Mouse (Mus musculus) neural tube, embryonic 14.5 days (tissue): ENCODE measurements around the gene Limd2. TPM values are rescaled to one million over a fixed set of nuclear protein-coding genes. Genes with fewer than 3 reads are reported as not detected.

ENCODE experiments used
- ATAC-seq: fragments of 200-750 bp; cut with Nextera tagmentation; 2 replicates; pipeline ENCODE4 v1.8.0; 2017; ENCODE audit warnings: low read depth, mild to moderate bottlenecking, moderate TSS enrichment, moderate library complexity
- H3K27ac ChIP-seq: fragments of 300-500 bp; sonication (generic); 2 replicates; pipeline ENCODE4 v1.5.1; 2014; ENCODE audit warnings: low read depth, mild to moderate bottlenecking, control low read depth, low read length, moderate library complexity, mixed read lengths
- H3K27me3 ChIP-seq: fragments of 300-500 bp; sonication (generic); 2 replicates; pipeline ENCODE4 v1.6.1; 2014; ENCODE audit warnings: low read length; ENCODE audit not compliant: control insufficient read depth, insufficient read depth
- H3K36me3 ChIP-seq: fragments of 300-500 bp; sonication (generic); 2 replicates; pipeline ENCODE4 v1.6.1; 2014; ENCODE audit warnings: low read length, mixed read lengths; ENCODE audit not compliant: control insufficient read depth, insufficient read depth
- H3K4me1 ChIP-seq: fragments of 300-500 bp; sonication (generic); 2 replicates; pipeline ENCODE4 v1.6.1; 2014; ENCODE audit warnings: low read length; ENCODE audit not compliant: control insufficient read depth, insufficient read depth
- H3K4me2 ChIP-seq: fragments of 300-500 bp; sonication (generic); 2 replicates; pipeline ENCODE4 v1.6.1; 2014; ENCODE audit warnings: mild to moderate bottlenecking, low read depth, low read length, control low read depth
- H3K4me3 ChIP-seq: fragments of 300-500 bp; sonication (generic); 2 replicates; pipeline ENCODE4 v1.5.1; 2014; ENCODE audit warnings: low read depth, low read length, control low read depth, mixed read lengths
- H3K9ac ChIP-seq: fragments of 300-500 bp; sonication (generic); replicated peaks from 2 replicates; pipeline ENCODE4 v1.6.1; 2014; ENCODE audit warnings: low read depth, mild to moderate bottlenecking, control low read depth, low read length, mixed read lengths
- H3K9me3 ChIP-seq: fragments of 300-500 bp; sonication (generic); 2 replicates; pipeline ENCODE4 v1.6.1; 2016; ENCODE audit warnings: low read length; ENCODE audit not compliant: control insufficient read depth
- WGBS: fragments of 180-500 bp; shearing (Covaris S2); extraction: QIAGEN DNeasy Blood & Tissue Kit; methylation state at CpG from one replicate; pipeline ENCODE4 v1.1.7; 2014; 5-methylcytosine and 5-hydroxymethylcytosine counted together
- polyA plus RNA-seq: library from polyadenylated mRNA; unstranded; fragments of >200 nt; fragmentation: Nextera tagmentation; extraction: Ambion mirVana; gene quantifications from 2 replicates; pipeline ENCODE4 v1.2.1, GENCODE M21; 2014

The Limd2 gene
- polyA plus RNA-seq, 1 experiment from 2014 or later = 120 TPM

DNA sequence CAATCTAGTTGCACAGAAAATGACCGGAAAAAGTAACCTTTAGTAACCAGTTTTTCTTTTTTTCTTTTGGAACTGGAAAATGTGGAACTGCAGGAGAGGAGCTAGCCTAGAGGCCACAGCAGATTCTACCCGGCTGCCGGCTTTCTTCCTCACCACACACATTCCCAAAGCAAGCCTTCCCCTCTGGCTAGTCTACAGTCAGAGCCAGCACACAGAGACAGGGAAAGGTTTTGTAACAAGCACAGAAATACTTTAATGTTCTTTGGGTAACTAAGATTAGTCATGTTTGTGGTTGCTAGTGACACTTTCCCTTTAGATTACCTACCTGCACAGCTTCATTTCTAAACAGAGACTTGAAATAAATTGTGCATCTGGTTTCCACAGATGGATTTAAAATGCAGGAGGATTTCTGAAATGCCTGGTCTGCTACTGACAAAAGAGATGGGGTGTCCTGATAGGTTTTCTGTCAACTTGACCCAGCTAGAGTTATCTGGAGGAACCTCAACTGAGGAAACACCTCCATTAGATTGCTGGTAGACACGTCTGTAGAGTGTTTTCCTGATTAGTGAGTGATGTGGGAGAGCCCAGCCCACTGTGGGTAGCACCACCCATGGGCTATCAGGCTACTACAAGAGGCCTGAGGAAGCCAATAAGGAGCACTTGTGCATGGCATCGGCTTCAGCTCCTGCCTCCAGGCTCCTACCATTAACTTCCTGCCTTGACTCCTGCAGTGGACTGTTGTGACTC, 17.5 kb upstream of the Limd2 start:
- 81% methylated on average over 5 of the region's 5 CpGs for whole genome bisulfite sequencing
- no peaks in the 10 kb centered on the region for H3K9me3 ChIP-seq
- H3K27me3 ChIP-seq = no peaks in the 10 kb centered on the region

DNA sequence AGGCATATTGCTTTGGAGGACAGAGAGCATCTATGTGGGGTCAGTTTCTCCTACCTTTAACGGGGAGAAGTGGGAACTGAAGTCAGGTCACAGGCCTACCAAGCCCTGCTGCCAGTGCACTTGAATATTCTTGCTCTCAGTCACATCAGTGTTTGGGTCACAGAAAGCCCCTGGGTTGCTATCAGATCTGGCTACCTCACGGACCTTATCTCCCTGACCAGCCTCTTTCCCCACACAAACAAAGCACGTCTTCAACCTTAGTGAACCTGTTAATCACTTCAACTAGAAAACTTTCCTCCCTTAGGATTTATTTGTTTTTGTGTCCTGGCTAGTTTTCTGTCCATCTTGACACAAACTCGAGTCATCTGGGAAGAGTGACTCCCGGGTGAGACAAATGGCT, 15.7 kb upstream of the Limd2 start:
- no peak overlapping the region for H3K9ac ChIP-seq
- H3K4me3 ChIP-seq = no peak overlapping the region
- H3K27ac ChIP-seq = no peak overlapping the region
- WGBS = 90% methylated on average over 5 of the region's 5 CpGs
- no peaks in the 10 kb centered on the region for H3K9me3 ChIP-seq
- no peak overlapping the region for H3K4me2 ChIP-seq
- H3K4me1 ChIP-seq = no peaks in the 10 kb centered on the region
- no peaks in the 10 kb centered on the region for H3K27me3 ChIP-seq
- ATAC-seq = no peak
- H3K36me3 ChIP-seq = no peaks in the 10 kb centered on the region

More for the DNA sequence above, 17.5 kb upstream of the Limd2 start:
- no peak overlapping the region for H3K27ac ChIP-seq
- H3K36me3 ChIP-seq = no peaks in the 10 kb centered on the region
- H3K4me3 ChIP-seq = no peak overlapping the region
- H3K9ac ChIP-seq = 0 out of 2 replicates have a peak overlapping the region, but pooled peaks have one; percentile 16
- no peak for ATAC-seq
- H3K4me2 ChIP-seq = no peak overlapping the region
- no peaks in the 10 kb centered on the region for H3K4me1 ChIP-seq

DNA sequence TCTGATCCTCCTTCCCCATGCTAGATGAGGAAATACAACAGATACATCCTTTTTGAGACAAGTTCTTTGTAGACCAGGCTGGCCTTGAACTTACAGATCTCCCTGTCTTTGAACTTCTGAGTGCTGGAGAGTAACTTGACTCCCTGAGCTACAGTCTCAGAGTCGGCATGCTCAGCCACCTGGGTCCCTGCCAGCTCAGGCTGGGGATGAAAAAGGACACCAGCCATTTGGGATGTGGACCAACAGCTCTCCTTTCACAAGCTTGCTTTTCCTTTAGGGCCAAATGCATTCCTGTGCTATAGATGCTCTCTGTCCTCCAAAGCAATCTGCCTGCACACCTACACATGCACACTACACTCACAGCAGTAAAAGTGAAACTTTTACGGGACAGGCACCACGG, 14.4 kb upstream of the Limd2 start:
- H3K27ac ChIP-seq = no peak overlapping the region
- H3K36me3 ChIP-seq = peaks cover 5% of the 10 kb centered on the region; the same call in 1 of the 2 replicates
- no peaks in the 10 kb centered on the region for H3K9me3 ChIP-seq
- H3K4me1 ChIP-seq = no peaks in the 10 kb centered on the region
- no peak for ATAC-seq
- WGBS = 68% methylated on average over 3 of the region's 3 CpGs
- no peak overlapping the region for H3K4me3 ChIP-seq
- no peak overlapping the region for H3K4me2 ChIP-seq
- no peak overlapping the region for H3K9ac ChIP-seq
- no peaks in the 10 kb centered on the region for H3K27me3 ChIP-seq

DNA sequence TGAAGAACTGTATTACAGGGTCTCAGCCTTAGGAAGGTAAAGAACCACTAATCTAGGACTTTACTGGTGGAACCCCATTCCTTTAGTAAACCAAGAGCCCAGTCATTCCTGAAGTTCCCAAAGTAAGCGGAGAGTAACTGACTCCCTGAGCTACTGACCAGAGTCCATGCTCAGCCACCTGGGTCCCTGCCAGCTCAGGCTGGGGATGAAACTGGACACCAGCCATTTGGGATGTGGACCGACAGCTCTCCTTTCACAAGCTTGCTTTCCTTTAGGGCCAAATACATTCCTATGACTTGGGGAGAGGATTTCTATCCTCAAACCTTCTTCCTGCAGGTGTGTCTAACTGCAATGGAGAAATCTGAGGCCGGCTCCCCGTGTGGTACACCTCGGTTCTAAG, 13.7 kb upstream of the Limd2 start:
- ATAC-seq = no peak
- 83% methylated on average over 5 of the region's 5 CpGs for WGBS

DNA sequence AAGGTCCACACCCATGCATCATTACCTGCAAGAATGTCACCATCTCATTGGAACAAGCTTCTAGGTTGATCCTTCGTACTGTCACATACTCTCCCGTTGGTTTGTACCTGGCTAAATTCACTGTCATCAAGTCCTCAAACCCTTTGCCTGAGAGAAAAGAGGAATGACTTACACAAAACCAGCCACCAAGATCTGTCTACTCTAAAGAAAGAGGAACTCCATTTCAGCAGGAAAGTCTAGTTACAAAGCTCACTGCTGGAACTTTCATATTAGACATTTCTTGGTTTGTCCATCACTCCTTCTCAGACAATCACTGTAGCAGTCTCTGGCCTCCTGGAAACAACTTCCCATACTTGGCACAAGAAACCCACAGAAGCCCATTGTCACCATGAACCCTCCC, 12.6 kb upstream of the Limd2 start:
- 100% methylated on average over 2 of the region's 2 CpGs for WGBS
- H3K9me3 ChIP-seq = no peaks in the 10 kb centered on the region
- H3K9ac ChIP-seq = no peak overlapping the region
- no peaks in the 10 kb centered on the region for H3K27me3 ChIP-seq
- peaks cover 12% of the 10 kb centered on the region; the same call in 1 of the 2 replicates for H3K36me3 ChIP-seq
- no peak overlapping the region for H3K4me2 ChIP-seq
- H3K4me1 ChIP-seq = no peaks in the 10 kb centered on the region
- no peak overlapping the region for H3K4me3 ChIP-seq
- H3K27ac ChIP-seq = no peak overlapping the region
- no peak for ATAC-seq

More for the DNA sequence above, 13.7 kb upstream of the Limd2 start:
- H3K9ac ChIP-seq = no peak overlapping the region
- no peak overlapping the region for H3K4me2 ChIP-seq
- no peak overlapping the region for H3K27ac ChIP-seq
- H3K36me3 ChIP-seq = peaks cover 8% of the 10 kb centered on the region; the same call in 1 of the 2 replicates
- H3K9me3 ChIP-seq = no peaks in the 10 kb centered on the region
- H3K4me1 ChIP-seq = no peaks in the 10 kb centered on the region
- H3K4me3 ChIP-seq = no peak overlapping the region
- H3K27me3 ChIP-seq = no peaks in the 10 kb centered on the region

DNA sequence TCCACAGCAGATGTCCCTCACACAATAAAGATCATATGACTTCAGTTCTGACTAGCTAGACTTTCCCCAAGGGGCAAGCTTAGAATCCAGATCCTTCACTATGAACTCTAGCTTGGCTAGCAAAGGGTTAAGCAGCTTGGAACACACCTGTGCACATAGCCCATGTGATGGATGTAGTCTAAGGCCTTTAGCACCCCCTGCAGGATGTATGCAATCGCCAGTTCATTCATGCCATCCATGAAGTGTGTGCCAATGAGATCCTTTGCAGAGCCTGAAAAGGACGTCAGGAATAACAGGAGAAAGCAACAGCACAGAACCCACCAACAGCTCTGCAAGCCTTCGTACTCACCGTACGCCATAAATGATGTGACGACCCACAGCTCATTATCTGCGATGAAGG, 10.1 kb upstream of the Limd2 start:
- no peak overlapping the region for H3K27ac ChIP-seq
- H3K4me2 ChIP-seq = no peak overlapping the region
- H3K36me3 ChIP-seq = peaks cover 30% of the 10 kb centered on the region; the same call in 1 of the 2 replicates
- 79% methylated on average over 7 of the region's 7 CpGs for WGBS
- no peak overlapping the region for H3K9ac ChIP-seq
- H3K4me1 ChIP-seq = no peaks in the 10 kb centered on the region
- H3K9me3 ChIP-seq = no peaks in the 10 kb centered on the region
- no peaks in the 10 kb centered on the region for H3K27me3 ChIP-seq
- H3K4me3 ChIP-seq = no peak overlapping the region
- no peak for ATAC-seq

DNA sequence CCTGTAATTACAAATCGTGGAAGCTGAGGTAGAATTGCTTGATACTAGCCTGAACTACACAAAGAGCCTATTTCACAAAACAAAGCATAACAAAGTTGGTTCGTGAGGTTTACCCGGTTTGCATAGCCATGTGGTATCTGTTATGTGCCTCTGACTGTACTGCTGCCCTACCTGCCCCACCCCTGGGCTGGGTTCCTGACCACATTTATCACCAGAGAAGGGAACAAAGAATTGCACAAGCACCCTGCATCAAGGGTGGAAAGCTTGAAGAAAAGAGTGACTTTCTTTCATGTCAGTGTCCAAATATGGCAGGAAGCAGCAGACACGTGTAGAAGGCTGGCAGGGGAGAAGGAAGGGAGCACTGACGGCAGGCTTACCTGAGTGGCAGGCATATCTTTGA, 6.8 kb upstream of the Limd2 start:
- Histone ChIP-seq H3K27ac (no peak overlapping the region), H3K9ac (no peak overlapping the region), H3K4me2 (no peak overlapping the region), H3K36me3 (peaks cover 48% of the 10 kb centered on the region), H3K9me3 (no peaks in the 10 kb centered on the region), H3K27me3 (no peaks in the 10 kb centered on the region), H3K4me1 (no peaks in the 10 kb centered on the region), H3K4me3 (no peak overlapping the region)
- ATAC-seq = no peak
- WGBS = 90% methylated on average over 5 of the region's 5 CpGs

DNA sequence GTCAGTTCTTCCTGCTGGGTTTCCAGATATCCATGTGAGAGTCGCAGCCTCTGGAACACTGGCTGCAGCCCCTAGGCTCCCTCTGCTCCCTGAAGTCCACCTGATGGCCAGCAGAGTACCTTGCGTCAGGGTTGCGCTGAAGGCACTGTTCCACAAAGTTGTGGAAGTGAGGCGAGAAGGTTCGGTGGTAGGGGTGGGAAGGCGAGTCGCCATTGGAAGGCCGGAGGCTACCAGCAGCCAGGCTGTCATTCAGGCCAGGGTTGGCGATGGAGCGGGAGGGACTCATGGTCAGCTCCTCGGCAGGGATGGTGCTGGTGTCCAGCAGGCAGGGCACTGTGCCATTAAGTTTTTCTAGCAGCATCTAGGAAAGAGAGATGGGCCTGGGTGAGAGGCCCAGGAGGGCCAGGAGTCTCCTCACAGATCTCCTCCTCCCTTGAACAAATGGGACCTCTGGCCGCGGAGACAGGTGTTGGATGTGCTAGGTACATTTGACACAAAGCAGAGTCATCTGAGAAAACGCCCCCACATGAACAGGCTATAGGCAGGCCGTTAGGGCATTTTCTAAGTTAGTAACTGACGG, 4.0 kb upstream of the Limd2 start:
- Histone ChIP-seq H3K36me3 (peaks cover 41% of the 10 kb centered on the region), H3K4me1 (peaks cover 11% of the 10 kb centered on the region), H3K4me3 (no peak overlapping the region), H3K27me3 (no peaks in the 10 kb centered on the region), H3K4me2 (no peak overlapping the region), H3K27ac (no peak overlapping the region), H3K9me3 (no peaks in the 10 kb centered on the region), H3K9ac (no peak overlapping the region)
- 94% methylated on average over 16 of the region's 16 CpGs for WGBS
- ATAC-seq = no peak

DNA sequence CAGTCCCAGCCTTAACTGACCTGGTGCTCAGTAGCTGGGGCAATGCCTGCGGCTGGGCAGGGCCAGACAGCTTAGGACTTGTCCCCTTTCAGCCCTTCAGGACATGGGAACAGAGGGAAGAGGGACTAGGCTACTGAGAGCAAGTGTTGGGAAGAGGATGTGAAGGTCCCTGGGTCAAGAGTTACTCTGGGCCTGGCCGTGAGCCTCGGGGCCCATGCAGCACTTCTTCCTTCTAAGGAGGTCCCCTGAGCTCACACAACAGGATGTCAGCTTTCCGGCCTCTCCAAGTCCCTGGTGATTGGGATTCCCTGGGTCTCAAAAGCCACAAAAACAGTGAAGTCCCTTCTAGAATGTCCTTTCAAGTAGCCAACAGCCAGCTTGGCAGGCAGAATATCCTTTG, 2.9 kb upstream of the Limd2 start:
- WGBS = 90% methylated on average over 4 of the region's 4 CpGs
- Histone ChIP-seq H3K4me3 (no peak overlapping the region), H3K9ac (no peak overlapping the region), H3K27me3 (no peaks in the 10 kb centered on the region), H3K4me1 (peaks cover 18% of the 10 kb centered on the region), H3K36me3 (peaks cover 38% of the 10 kb centered on the region), H3K4me2 (no peak overlapping the region), H3K9me3 (no peaks in the 10 kb centered on the region), H3K27ac (no peak overlapping the region)
- no peak for ATAC-seq
